ENCODE assay signal across 33 mouse cellular contexts in genomic region chrX:20572683-20573082, GRCm38 (mm10). TPM values are rescaled to one million over a fixed set of nuclear protein-coding genes. Genes with fewer than 3 reads are reported as not detected.
DNase-seq lines count a peak whose midpoint lies in the region; ATAC-seq and TF ChIP-seq lines count a peak whose summit lies in the region.
"Had no signal": no experiment of that assay in that cellular context is flagged by ENCODE, and none has a peak within 500 bp of the region (broad histone marks: within the 10 kb centered on the region; RNA-seq: fewer than 3 reads in every experiment).

No protein-coding gene starts in this region.

- no peaks in the 10 kb centered on the region for H3K9me3 ChIP-seq in MEL (replicated peaks; ENCODE audit: insufficient read depth, low read length)
- no peaks in the 10 kb centered on the region for H3K9me3 ChIP-seq in liver, embryonic 14.5 days (ENCODE audit: control insufficient read depth, low read length)
- no peaks in the 10 kb centered on the region for H3K9me3 ChIP-seq in kidney, embryonic 14.5 days (ENCODE audit: control insufficient read depth, low read length)
- H3K9me3 ChIP-seq: embryonic facial prominence, embryonic 12.5 days; heart, embryonic 12.5 days; neural tube, embryonic 13.5 days had no signal

- no peak overlapping the region for H3K4me3 ChIP-seq in cerebellum, adult 2 months (replicated peaks; ENCODE audit: insufficient read depth, low read depth, low read length)
- H3K4me3 ChIP-seq in MEL (ENCODE audit: control insufficient read depth in 1 of 2, insufficient read depth in 1 of 2, low read depth in 2 of 2, low read length in 2 of 2): no peak overlapping the region; a peak in 1 of 4 replicates
- H3K4me3 ChIP-seq in liver, embryonic 14.5 days (ENCODE audit: insufficient read depth in 1 of 2, low read depth in 2 of 2, low read length in 2 of 2): no peak overlapping the region
- H3K4me3 ChIP-seq in kidney, embryonic 14.5 days (ENCODE audit: low read length): no peak overlapping the region
- H3K4me3 ChIP-seq: embryonic facial prominence, embryonic 12.5 days; heart, adult 2 months; heart, embryonic 12.5 days; midbrain, embryonic 10.5 days; neural tube, embryonic 13.5 days had no signal

- no peaks in the 10 kb centered on the region for H3K4me1 ChIP-seq in cerebellum, adult 2 months (ENCODE audit: control insufficient read depth, insufficient read depth, low read length)
- peaks cover 0 to 21% of the 10 kb centered on the region in 2 experiments; a peak in 2 of 4 replicates for H3K4me1 ChIP-seq in MEL (ENCODE audit: control insufficient read depth in 1 of 2, insufficient read depth in 2 of 2, low read length in 2 of 2)
- H3K4me1 ChIP-seq in liver, embryonic 14.5 days (replicated peaks; ENCODE audit: control insufficient read depth in 2 of 2, insufficient read depth in 2 of 2, low read length in 1 of 2): peaks cover 0 to 25% of the 10 kb centered on the region in 2 experiments; a peak in 2 of 4 replicates
- H3K4me1 ChIP-seq in kidney, embryonic 14.5 days (ENCODE audit: control insufficient read depth, insufficient read depth, low read length): no peaks in the 10 kb centered on the region
- H3K4me1 ChIP-seq: embryonic facial prominence, embryonic 12.5 days; midbrain, embryonic 10.5 days; neural tube, embryonic 13.5 days had no signal

- H3K4me2 ChIP-seq in liver, embryonic 14.5 days (ENCODE audit: low read depth): no peak overlapping the region
- no peak overlapping the region for H3K4me2 ChIP-seq in kidney, embryonic 14.5 days (replicated peaks; ENCODE audit: low read depth, low read length)
- H3K4me2 ChIP-seq: embryonic facial prominence, embryonic 12.5 days; heart, embryonic 12.5 days; hindbrain, embryonic 14.5 days; lung, embryonic 14.5 days; neural tube, embryonic 13.5 days had no signal

- 62% methylated on average over 9 of the region's 9 CpGs for WGBS in cerebellum, adult 2 months
- WGBS in liver, embryonic 14.5 days (ENCODE audit: insufficient replicate concordance): 42% methylated on average over 9 of the region's 9 CpGs
- 60% methylated on average over 9 of the region's 9 CpGs for WGBS in kidney, embryonic 14.5 days

- H3K36me3 ChIP-seq in MEL (ENCODE audit: control insufficient read depth in 1 of 2, insufficient read depth in 2 of 2, low read length in 2 of 2): peaks cover 0 to 14% of the 10 kb centered on the region in 2 experiments; a peak in 2 of 4 replicates
- H3K36me3 ChIP-seq in liver, embryonic 14.5 days (replicated peaks; ENCODE audit: control insufficient read depth, insufficient read depth, low read depth): no peaks in the 10 kb centered on the region
- no peaks in the 10 kb centered on the region for H3K36me3 ChIP-seq in kidney, embryonic 14.5 days (ENCODE audit: control insufficient read depth, insufficient read depth, low read length)
- H3K36me3 ChIP-seq: embryonic facial prominence, embryonic 12.5 days; heart, embryonic 12.5 days; midbrain, embryonic 10.5 days; neural tube, embryonic 13.5 days had no signal

- no peak for TF ChIP-seq CTCF in cerebellum, adult 2 months (IDR thresholded peaks at IDR 0.05; ENCODE audit: borderline replicate concordance, insufficient read depth, low read depth, low read length)
- TF ChIP-seq CTCF in MEL (IDR thresholded peaks at IDR 0.05 in 2 of 3, conservative IDR thresholded peaks at IDR 0.05 in 1 of 3; ENCODE audit: control insufficient read depth in 1 of 3, insufficient read depth in 1 of 3, low read depth in 2 of 3, low read length in 3 of 3, poor library complexity in 1 of 3, severe bottlenecking in 1 of 3): no peak
- TF ChIP-seq CTCF in liver, embryonic 14.5 days (IDR thresholded peaks at IDR 0.05; ENCODE audit: low read depth): no peak

- DNase-seq in cerebellum, adult 2 months: peak; percentile 1 to 7
- DNase-seq in cerebellum, adult 8-10 months: no peak
- peak; percentile 7 for DNase-seq in left cerebral cortex, postnatal 4 days
- DNase-seq in left cerebral cortex, postnatal 14 days (ENCODE audit: low spot score in 2 of 2): no peak
- peak; percentile 71 for DNase-seq in MEL (ENCODE audit: low read depth, low spot score)
- DNase-seq in liver, embryonic 14.5 days (ENCODE audit: low read depth in 3 of 3, low spot score in 3 of 3): no peak
- DNase-seq: adrenal gland, postnatal 10 days; cerebellum, adult 18-20 months; embryo, embryonic 11 days; heart, adult 2 months; heart, postnatal 4 days; kidney, adult 11 months; kidney, postnatal 10 days; layer of hippocampus, postnatal 36 days; lung, embryonic 14.5 days; lung, postnatal 14 days; right cerebral cortex, postnatal 25 days; spleen, adult 18-20 months; thymus, postnatal 14 days had no signal

- TF ChIP-seq RAD21 in MEL (IDR thresholded peaks at IDR 0.05; ENCODE audit: low read depth, low read length): no peak

- H3K27me3 ChIP-seq in cerebellum, adult 2 months (ENCODE audit: control insufficient read depth, insufficient read depth, low read length): no peaks in the 10 kb centered on the region
- no peaks in the 10 kb centered on the region for H3K27me3 ChIP-seq in MEL (ENCODE audit: control insufficient read depth in 1 of 2, insufficient read depth in 2 of 2, low read length in 2 of 2)
- H3K27me3 ChIP-seq in liver, embryonic 14.5 days (ENCODE audit: control insufficient read depth, insufficient read depth, low read length): no peaks in the 10 kb centered on the region
- H3K27me3 ChIP-seq in kidney, embryonic 14.5 days (ENCODE audit: control insufficient read depth, insufficient read depth, low read length): no peaks in the 10 kb centered on the region
- H3K27me3 ChIP-seq: CH12.LX; embryonic facial prominence, embryonic 12.5 days; heart, embryonic 12.5 days; neural tube, embryonic 13.5 days had no signal

- intact Hi-C loops in left cerebral cortex, postnatal 4 days (cut with DNase I): no loop called here
- intact Hi-C loops in left cerebral cortex, postnatal 14 days (cut with DNase I): no loop called here

- H3K27ac ChIP-seq in cerebellum, adult 2 months (ENCODE audit: insufficient read depth, low read length): no peak overlapping the region
- no peak overlapping the region for H3K27ac ChIP-seq in MEL (ENCODE audit: control insufficient read depth, low read depth, low read length)
- no peak overlapping the region for H3K27ac ChIP-seq in liver, embryonic 14.5 days
- H3K27ac ChIP-seq in kidney, embryonic 14.5 days (ENCODE audit: low read depth, low read length): no peak overlapping the region
- H3K27ac ChIP-seq: embryonic facial prominence, embryonic 12.5 days; heart, adult 2 months; hindbrain, embryonic 14.5 days; midbrain, embryonic 10.5 days; neural tube, embryonic 13.5 days had no signal

- TF ChIP-seq POLR2A in cerebellum, adult 2 months (IDR thresholded peaks at IDR 0.05; ENCODE audit: borderline replicate concordance, insufficient read depth, low read length): no peak
- TF ChIP-seq POLR2A in MEL (IDR thresholded peaks at IDR 0.05; ENCODE audit: control insufficient read depth in 1 of 2, insufficient read depth in 1 of 2, low read depth in 1 of 2, low read length in 2 of 2, poor library complexity in 1 of 2): no peak

- TF ChIP-seq EP300 in MEL (IDR thresholded peaks at IDR 0.05; ENCODE audit: low read depth in 1 of 2, low read length in 2 of 2): no peak
- TF ChIP-seq EP300 in liver, embryonic 14.5 days (IDR thresholded peaks at IDR 0.05; ENCODE audit: low read depth): no peak

- H3K9ac ChIP-seq in MEL (ENCODE audit: control insufficient read depth, low read depth, low read length, poor library complexity, severe bottlenecking): no peak overlapping the region
- no peak overlapping the region for H3K9ac ChIP-seq in liver, embryonic 14.5 days (replicated peaks)
- no peak overlapping the region for H3K9ac ChIP-seq in kidney, embryonic 14.5 days (ENCODE audit: low read depth, low read length)
- H3K9ac ChIP-seq: embryonic facial prominence, embryonic 12.5 days; heart, embryonic 12.5 days; hindbrain, embryonic 14.5 days; lung, embryonic 14.5 days; neural tube, embryonic 13.5 days had no signal

- peak; percentile 50; the same call in 1 of the 2 replicates for ATAC-seq in liver, embryonic 14.5 days (ENCODE audit: insufficient read depth)
- no peak for ATAC-seq in kidney, embryonic 14.5 days (ENCODE audit: low FRiP score, low TSS enrichment)
- ATAC-seq: forebrain, embryonic 14.5 days; inflammation-experienced regulatory T-cells, adult 6 months; midbrain, embryonic 16.5 days; Patski had no signal

- no peaks in the 10 kb centered on the region for H3K79me2 ChIP-seq in MEL (ENCODE audit: control insufficient read depth, insufficient read depth, low read length, poor library complexity)

RNA-seq across cellular contexts. Expression of gene Rgn, which starts 23.1 kb away (rescaled TPM):
- 0.27 and 0.28 TPM in 2 replicates for polyA plus RNA-seq in cerebellum, adult 2 months (2012; rRNA removed)
- under 1 TPM in 1 of 2 experiments, not detected in 1; 0.24 TPM for total RNA-seq in left cerebral cortex, postnatal 4 days (2021)
- under 1 TPM in 1 of 2 experiments, not detected in 1; 0.21 TPM for total RNA-seq in left cerebral cortex, postnatal 14 days (2021)
- total RNA-seq in MEL (2012; rRNA removed): not detected in 2 replicates
- not detected for polyA plus RNA-seq in MEL (2012; ENCODE audit: insufficient read depth in 1 of 2, insufficient read length in 2 of 2, low read depth in 1 of 2, low replicate concordance in 2 of 2, missing spikeins in 1 of 2)
- polyA plus RNA-seq in liver, embryonic 14.5 days (2012; rRNA removed): 47.6 and 79.6 TPM in 2 replicates
- polyA plus RNA-seq in liver, embryonic 14.5 days (2014; fragmentation: Nextera tagmentation; extraction: Ambion mirVana): 162 and 170 TPM in 2 replicates
- 5.9 and 6.2 TPM in 2 replicates for polyA plus RNA-seq in kidney, embryonic 14.5 days (2014; fragmentation: Nextera tagmentation; extraction: Ambion mirVana)
- total RNA-seq: CH12.LX, ES-E14 had no signal
- polyA plus RNA-seq: C2C12; inflammation-experienced regulatory T-cells, adult 6 months; limb, embryonic 11.5 days had no signal

RNA-seq across cellular contexts. Expression of gene Rbm10, which starts 44.6 kb away (rescaled TPM):
- 61.5 and 62.4 TPM in 2 replicates for polyA plus RNA-seq in cerebellum, adult 2 months (2012; rRNA removed)
- 10 to 100 TPM; 37.2 to 39.6 TPM for total RNA-seq in left cerebral cortex, postnatal 4 days (2021)
- total RNA-seq in left cerebral cortex, postnatal 14 days (2021): 10 to 100 TPM; 40.6 to 42.5 TPM
- 154 and 158 TPM in 2 replicates for total RNA-seq in MEL (2012; rRNA removed)
- 100 to 1,000 TPM in 1 of 2 experiments, not detected in 1; 183 TPM for polyA plus RNA-seq in MEL (2012; ENCODE audit: insufficient read depth in 1 of 2, insufficient read length in 2 of 2, low read depth in 1 of 2, low replicate concordance in 2 of 2, missing spikeins in 1 of 2)
- 22.7 and 25.8 TPM in 2 replicates for polyA plus RNA-seq in liver, embryonic 14.5 days (2012; rRNA removed)
- 23.2 and 26.4 TPM in 2 replicates for polyA plus RNA-seq in liver, embryonic 14.5 days (2014; fragmentation: Nextera tagmentation; extraction: Ambion mirVana)
- 54.1 and 68.3 TPM in 2 replicates for polyA plus RNA-seq in kidney, embryonic 14.5 days (2014; fragmentation: Nextera tagmentation; extraction: Ambion mirVana)

RNA-seq across cellular contexts. Expression of gene Ndufb11, which starts 44.7 kb away (rescaled TPM):
- 282 and 300 TPM in 2 replicates for polyA plus RNA-seq in cerebellum, adult 2 months (2012; rRNA removed)
- 100 to 1,000 TPM; 118 to 134 TPM for total RNA-seq in left cerebral cortex, postnatal 4 days (2021)
- 100 to 1,000 TPM; 160 to 175 TPM for total RNA-seq in left cerebral cortex, postnatal 14 days (2021)
- total RNA-seq in MEL (2012; rRNA removed): 252 and 262 TPM in 2 replicates
- polyA plus RNA-seq in MEL (2012; ENCODE audit: insufficient read depth in 1 of 2, insufficient read length in 2 of 2, low read depth in 1 of 2, low replicate concordance in 2 of 2, missing spikeins in 1 of 2): 100 to 1,000 TPM in 1 of 2 experiments, not detected in 1; 357 TPM
- 76.0 and 95.3 TPM in 2 replicates for polyA plus RNA-seq in liver, embryonic 14.5 days (2012; rRNA removed)
- 192 and 199 TPM in 2 replicates for polyA plus RNA-seq in liver, embryonic 14.5 days (2014; fragmentation: Nextera tagmentation; extraction: Ambion mirVana)
- polyA plus RNA-seq in kidney, embryonic 14.5 days (2014; fragmentation: Nextera tagmentation; extraction: Ambion mirVana): 243 and 313 TPM in 2 replicates

Comparison
In these comparisons a context has a peak if more than half of its experiments do, and no peak if none do; other contexts are left out.
1. DNase-seq: peak in cerebellum, adult 2 months (2 of 2), left cerebral cortex, postnatal 4 days (single experiment) and MEL (single experiment); none in cerebellum, adult 8-10 months (single experiment), left cerebral cortex, postnatal 14 days (0 of 2) and liver, embryonic 14.5 days (0 of 3).